Mouse (Mus musculus) limb, embryonic 14.5 days (tissue): ENCODE measurements around the gene Prss8. TPM values are rescaled to one million over a fixed set of nuclear protein-coding genes. Genes with fewer than 3 reads are reported as not detected.
"Not testable (repeated sequence)": the region's sequence is repeated elsewhere in the genome, so short reads cannot be mapped to it uniquely, and the experiment has no call there.

Experiments used
- ATAC-seq: fragments of 200-750 bp; cut with Nextera tagmentation; 2 replicates; pipeline ENCODE4 v1.8.0; 2017; ENCODE audit warnings: low read depth, moderate number of reproducible peaks, moderate TSS enrichment; ENCODE audit not compliant: low FRiP score
- DNase-seq: peaks from one replicate; pipeline ENCODE4 v3.0.0-alpha.2; 2015; ENCODE audit warnings: low spot score
- H3K27ac ChIP-seq: fragments of 300-500 bp; sonication (generic); replicated peaks from 2 replicates; pipeline ENCODE4 v1.5.1; 2014; ENCODE audit warnings: low read depth, mild to moderate bottlenecking, low read length, moderate library complexity, mixed read lengths
- H3K27me3 ChIP-seq: fragments of 300-500 bp; sonication (generic); 2 replicates; pipeline ENCODE4 v1.6.1; 2014; ENCODE audit warnings: low read length, mixed read lengths; ENCODE audit not compliant: control insufficient read depth, insufficient read depth
- H3K36me3 ChIP-seq: fragments of 300-500 bp; sonication (generic); 2 replicates; pipeline ENCODE4 v1.6.1; 2014; ENCODE audit warnings: mild to moderate bottlenecking, low read length, moderate library complexity, mixed read lengths; ENCODE audit not compliant: control insufficient read depth, insufficient read depth
- H3K4me1 ChIP-seq: fragments of 300-500 bp; sonication (generic); 2 replicates; pipeline ENCODE4 v1.6.1; 2014; ENCODE audit warnings: antibody characterized with exemption, low read length, mixed read lengths; ENCODE audit not compliant: control insufficient read depth, insufficient read depth
- H3K4me2 ChIP-seq: fragments of 300-500 bp; sonication (generic); replicated peaks from 2 replicates; pipeline ENCODE4 v1.6.1; 2014; ENCODE audit warnings: low read depth, mild to moderate bottlenecking, low read length, moderate library complexity; ENCODE audit not compliant: severe bottlenecking
- H3K4me3 ChIP-seq: fragments of 300-500 bp; sonication (generic); replicated peaks from 2 replicates; pipeline ENCODE4 v1.5.1; 2014; ENCODE audit warnings: low read length
- H3K9ac ChIP-seq: fragments of 300-500 bp; sonication (generic); 2 replicates; pipeline ENCODE4 v1.6.1; 2014; ENCODE audit warnings: mild to moderate bottlenecking, low read depth, low read length, moderate library complexity; ENCODE audit not compliant: severe bottlenecking
- H3K9me3 ChIP-seq: fragments of 300-500 bp; sonication (generic); 2 replicates; pipeline ENCODE4 v1.6.1; 2016; ENCODE audit warnings: low read length; ENCODE audit not compliant: control insufficient read depth
- POLR2A ChIP-seq: fragments of 200-500 bp; IDR thresholded peaks from 2 replicates; pipeline ENCODE4 v1.8.0; 2012; ENCODE audit warnings: inconsistent platforms, mild to moderate bottlenecking, moderate library complexity, borderline replicate concordance; ENCODE audit not compliant: insufficient read depth, insufficient read length; ENCODE audit errors: extremely low read depth
- WGBS: fragments of 180-500 bp; shearing (Covaris S2); extraction: QIAGEN DNeasy Blood & Tissue Kit; methylation state at CpG from one replicate; pipeline ENCODE4 v1.1.7; 2014; 5-methylcytosine and 5-hydroxymethylcytosine counted together
- polyA plus RNA-seq, 2 experiments: library from polyadenylated mRNA; depleted of rRNA in 1 of 2; stranded (reverse) in 1 of 2; unstranded in 1 of 2; fragments of >200 nt; fragmentation: Nextera tagmentation in 1 of 2; extraction: Ambion mirVana in 1 of 2; gene quantifications; 2 replicates each; pipeline versions ENCODE4 v1.2.1 to v1.2.3; 2012 to 2014

Gene Prss8
- polyA plus RNA-seq, 2 experiments: 6.2 to 7.0 TPM

- peaks cover 19% of the 10 kb centered on the region for H3K36me3 ChIP-seq
- DNase-seq: no peak
- no peaks in the 10 kb centered on the region for H3K9me3 ChIP-seq
- no peak overlapping the region for H3K9ac ChIP-seq
- no peak overlapping the region for H3K27ac ChIP-seq
- no peak for TF ChIP-seq POLR2A
- H3K4me1 ChIP-seq: peaks cover 5% of the 10 kb centered on the region; the same call in 1 of the 2 replicates
- no peak overlapping the region for H3K4me2 ChIP-seq
- H3K4me3 ChIP-seq: no peak overlapping the region
- no peak for ATAC-seq
- 77% methylated on average over 2 of the region's 2 CpGs for WGBS
- no peaks in the 10 kb centered on the region for H3K27me3 ChIP-seq
Measured at GRCm38 (mm10) chr7:127901772-127902171, 28.1 kb downstream of the Prss8 start.

GRCm38 (mm10) chr7:127899997-127900396 is 29.9 kb downstream of the Prss8 start:
- no peak for ATAC-seq
- Histone ChIP-seq H3K4me1 (peaks cover 5% of the 10 kb centered on the region; the same call in 1 of the 2 replicates), H3K27me3 (no peaks in the 10 kb centered on the region), H3K9ac (no peak overlapping the region), H3K36me3 (peaks cover 1% of the 10 kb centered on the region; the same call in 1 of the 2 replicates), H3K27ac (no peak overlapping the region), H3K9me3 (no peaks in the 10 kb centered on the region), H3K4me3 (no peak overlapping the region), H3K4me2 (no peak overlapping the region)
- TF ChIP-seq POLR2A: no peak
- 49% methylated on average over 7 of the region's 7 CpGs for WGBS
- no peak for DNase-seq

- Histone ChIP-seq H3K27me3 (no peaks in the 10 kb centered on the region), H3K36me3 (peaks cover 6% of the 10 kb centered on the region; the same call in 1 of the 2 replicates), H3K27ac (no peak overlapping the region), H3K4me2 (no peak overlapping the region), H3K9ac (no peak overlapping the region), H3K4me3 (no peak overlapping the region), H3K4me1 (peaks cover 4% of the 10 kb centered on the region), H3K9me3 (no peaks in the 10 kb centered on the region)
- no peak for TF ChIP-seq POLR2A
- WGBS: 40% methylated on average over 10 of the region's 10 CpGs
- no peak for ATAC-seq
- DNase-seq: no peak
Measured at GRCm38 (mm10) chr7:127898179-127898956, 31.5 kb downstream of the Prss8 start.

GRCm38 (mm10) chr7:127897542-127897941 is 32.4 kb downstream of the Prss8 start:
- Histone ChIP-seq H3K27me3 (no peaks in the 10 kb centered on the region), H3K9ac (no peak overlapping the region), H3K27ac (no peak overlapping the region), H3K9me3 (no peaks in the 10 kb centered on the region), H3K4me1 (peaks cover 4% of the 10 kb centered on the region), H3K36me3 (peaks cover 14% of the 10 kb centered on the region), H3K4me2 (no peak overlapping the region), H3K4me3 (no peak overlapping the region)
- no peak for ATAC-seq
- no peak for TF ChIP-seq POLR2A
- DNase-seq: no peak
- WGBS: 87% methylated on average over 7 of the region's 7 CpGs

- no peak overlapping the region for H3K9ac ChIP-seq
- peaks cover 4% of the 10 kb centered on the region for H3K4me1 ChIP-seq
- WGBS: 61% methylated on average over 13 of the region's 13 CpGs
- H3K27me3 ChIP-seq: no peaks in the 10 kb centered on the region
- ATAC-seq (no peak), DNase-seq (peak; percentile 24)
- H3K4me2 ChIP-seq: no peak overlapping the region
- TF ChIP-seq POLR2A: no peak
- no peak overlapping the region for H3K27ac ChIP-seq
- peaks cover 22% of the 10 kb centered on the region for H3K36me3 ChIP-seq
- no peak overlapping the region for H3K4me3 ChIP-seq
- H3K9me3 ChIP-seq: no peaks in the 10 kb centered on the region
Measured at GRCm38 (mm10) chr7:127896384-127896783, 33.5 kb downstream of the Prss8 start.

GRCm38 (mm10) chr7:127895891-127896290 is 34.0 kb downstream of the Prss8 start:
- Histone ChIP-seq H3K4me2 (peak overlapping the region; percentile 63), H3K36me3 (peaks cover 25% of the 10 kb centered on the region), H3K4me3 (peak overlapping the region; percentile 50)
- WGBS: 72% methylated on average over 7 of the region's 7 CpGs
- not testable (repeated sequence) for H3K27ac ChIP-seq, DNase-seq, H3K9me3 ChIP-seq, H3K9ac ChIP-seq, H3K4me1 ChIP-seq, H3K27me3 ChIP-seq
- peak; percentile 1; the same call in 1 of the 2 replicates for ATAC-seq
